Mouse (Mus musculus) gastrocnemius, adult 2 months (tissue): ENCODE data around the gene B4galt3. TPM values are rescaled to one million over a fixed set of nuclear protein-coding genes. Genes with fewer than 3 reads are reported as not detected.

Source experiments
- DNase-seq: peaks from one replicate; pipeline ENCODE4 v3.0.0; 2022
- H3K27ac ChIP-seq: fragments of 200-600 bp; 2 replicates; pipeline ENCODE4 v1.8.1; 2022; ENCODE audit warnings: mild to moderate bottlenecking
- H3K4me3 ChIP-seq: fragments of 200-600 bp; 2 replicates; pipeline ENCODE4 v1.8.1; 2022; ENCODE audit warnings: mild to moderate bottlenecking, moderate library complexity
- CTCF ChIP-seq: fragments of 200-600 bp; IDR thresholded peaks from 2 replicates; pipeline ENCODE4 v1.8.1; 2022; ENCODE audit warnings: antibody characterized with exemption, mild to moderate bottlenecking, moderate library complexity
- intact Hi-C: fragments of 180-260 bp; cut with DNase I; formaldehyde crosslinking; loops from one replicate; pipeline ENCODE4 v1.15.1; 2025
- total RNA-seq, 2 experiments: library from RNA; stranded (reverse); gene quantifications; 2 replicates each; pipeline ENCODE4 v1.2.3; 2021

The B4galt3 gene
- total RNA-seq, 2 experiments from 2014 or later, result 12.1 to 12.5 TPM

DNA sequence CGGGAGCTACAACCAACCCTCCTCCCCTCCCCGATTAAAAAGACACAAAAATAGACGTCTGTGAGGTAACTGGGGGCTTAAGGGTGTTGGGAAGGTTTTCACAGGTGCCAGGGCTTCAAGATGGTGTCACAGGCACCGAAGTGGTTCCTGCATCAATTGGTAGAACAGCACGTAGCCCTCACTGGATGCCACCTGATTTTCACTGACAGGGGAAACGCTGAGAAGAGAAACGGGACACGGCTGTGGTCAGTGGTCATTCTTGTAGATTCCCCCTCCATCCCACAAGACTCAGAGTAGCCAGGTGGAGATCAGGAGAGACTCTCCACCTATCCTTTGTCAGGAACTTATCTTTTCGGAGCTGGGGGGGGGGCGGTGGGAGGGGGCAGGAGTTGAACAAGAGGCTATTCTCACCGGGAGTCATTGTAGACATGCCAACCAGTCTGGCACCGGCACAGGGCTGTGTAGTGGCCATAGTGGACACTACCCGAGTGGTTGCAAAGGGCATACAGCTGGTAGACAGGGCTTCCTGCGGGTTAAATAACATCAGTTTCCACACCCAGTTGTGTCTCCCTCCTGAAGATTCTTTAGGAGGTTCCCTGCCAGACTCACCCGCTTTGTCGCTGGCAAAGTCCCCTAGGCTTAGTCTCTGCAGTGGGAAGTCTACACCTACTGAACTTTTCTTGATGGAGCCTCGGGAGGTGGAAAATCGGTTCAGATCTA is 12.1 kb downstream of the B4galt3 start:
- Histone ChIP-seq H3K27ac (peak overlapping the region; percentile 96), H3K4me3 (peak overlapping the region; percentile 73)
- no peak for DNase-seq
- intact Hi-C loops, result loop anchor here (10.0 kb wide), 1 partner anchor 167 kb away; the partner anchor contains the start of gene Cfap126
- no peak for TF ChIP-seq CTCF

DNA sequence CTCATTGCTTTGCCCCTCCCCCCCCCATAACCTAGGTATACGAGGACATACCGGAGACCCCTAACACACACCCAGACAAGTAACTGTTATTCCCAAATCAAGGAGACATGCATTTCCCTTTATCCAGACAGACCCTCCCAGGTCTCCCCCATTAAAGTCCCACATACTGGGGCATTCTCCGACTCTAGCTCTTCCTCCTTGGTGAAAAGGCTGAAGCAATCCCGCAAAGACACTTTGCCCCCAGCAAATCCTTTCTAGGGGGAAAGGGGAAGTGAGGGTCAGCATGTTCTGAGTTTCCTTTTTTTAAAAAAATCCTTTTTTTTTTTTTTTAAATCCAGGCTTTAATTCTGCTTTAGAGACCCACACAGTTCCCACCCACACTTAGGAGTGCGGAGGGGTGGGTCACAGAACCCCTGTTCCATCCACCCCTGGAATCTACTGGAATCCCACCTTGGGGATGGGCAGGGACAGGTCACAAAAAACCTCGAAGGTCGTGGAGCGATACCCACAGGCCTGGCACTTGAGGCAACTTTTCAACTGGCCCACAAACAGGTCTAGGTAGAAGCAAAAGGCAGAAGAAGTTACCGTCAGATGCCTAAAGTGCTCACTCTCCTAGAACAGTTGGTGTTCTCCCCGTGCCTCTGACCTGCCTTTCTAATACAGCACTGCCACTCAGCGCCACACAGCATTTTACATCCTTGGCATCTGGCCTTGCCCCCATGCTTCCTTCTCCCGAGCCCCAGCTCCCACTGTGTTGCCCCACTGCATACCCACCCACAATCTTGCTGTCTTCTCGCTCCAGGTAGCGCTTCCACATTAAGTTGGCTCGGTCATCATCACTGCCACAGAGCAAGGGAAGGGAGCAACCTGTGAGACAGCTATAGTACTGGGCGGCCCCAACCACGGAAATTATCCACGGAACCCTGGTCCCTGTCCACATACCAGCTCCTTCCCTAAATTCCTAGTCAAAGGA is 13.3 kb downstream of the B4galt3 start:
- no peak for TF ChIP-seq CTCF
- no peak overlapping the region for H3K27ac ChIP-seq
- no peak overlapping the region for H3K4me3 ChIP-seq
- intact Hi-C loops, result loop anchor here (10.0 kb wide), 1 partner anchor 169 kb away; the partner anchor contains the start of gene Cfap126
- no peak for DNase-seq

- Histone ChIP-seq H3K4me3 (peak overlapping the region; percentile 51; the same call in 1 of the 2 replicates), H3K27ac (peak overlapping the region; percentile 48; the same call in 1 of the 2 replicates)
- DNase-seq, result no peak
- no peak for TF ChIP-seq CTCF
- intact Hi-C loops, result loop anchor here (10.0 kb wide), 1 partner anchor 170 kb away; the partner anchor contains the start of gene Cfap126
Measured at GRCm38 (mm10) chr1:171284491-171284890, 14.4 kb downstream of the B4galt3 start.

DNA sequence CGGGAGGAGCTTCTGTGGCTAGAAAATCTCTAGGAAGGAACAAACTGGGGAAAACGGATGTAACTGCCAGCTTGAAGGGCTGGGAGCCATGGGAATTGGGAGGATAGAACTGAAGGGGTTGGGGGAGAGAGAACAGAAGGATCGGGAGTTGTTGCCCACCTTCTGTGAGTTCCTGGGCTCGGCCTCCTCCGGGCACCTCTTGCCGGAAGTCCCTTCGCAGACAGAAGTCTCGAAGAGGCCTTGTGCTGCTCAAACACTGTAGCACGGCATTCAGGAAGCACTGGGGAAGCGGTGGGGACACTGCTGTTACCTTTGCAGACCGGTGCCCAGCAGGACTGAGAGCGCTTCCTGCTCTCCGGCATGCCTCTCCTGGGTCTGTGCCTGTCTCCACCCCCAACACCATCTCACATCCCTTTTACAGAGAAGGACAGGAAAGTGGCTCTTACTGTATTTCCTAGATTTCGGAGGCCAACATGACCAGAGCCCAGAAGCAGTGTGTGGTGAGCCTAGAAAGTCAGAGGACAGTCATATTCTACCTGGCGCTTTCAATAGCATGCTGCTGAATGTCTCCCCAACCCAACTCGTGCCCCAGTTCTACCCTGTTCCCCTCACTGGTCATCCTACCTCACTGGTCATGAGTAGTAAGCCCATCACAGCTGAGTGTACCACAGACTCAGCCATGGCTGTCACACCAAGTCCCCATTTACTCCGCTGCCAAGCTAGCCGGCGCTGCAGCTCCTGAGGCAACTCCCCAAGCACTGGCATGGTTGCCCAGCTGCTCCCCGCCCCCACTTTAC is 15.2 kb downstream of the B4galt3 start:
- H3K4me3 ChIP-seq, result peak overlapping the region; percentile 51
- intact Hi-C loops, result loop anchor here (10.0 kb wide), 1 partner anchor 170 kb away; the partner anchor contains the start of gene Cfap126
- TF ChIP-seq CTCF, result no peak
- H3K27ac ChIP-seq, result peak overlapping the region; percentile 48
- DNase-seq, result no peak

- intact Hi-C loops, result loop anchor here (2.0 to 10.0 kb wide), 2 partner anchors 16 to 172 kb away; partner anchors contain the start of genes B4galt3 and Cfap126
- H3K27ac ChIP-seq, result no peak overlapping the region
- no peak for DNase-seq
- TF ChIP-seq CTCF, result no peak
- H3K4me3 ChIP-seq, result peak overlapping the region; percentile 92
Measured at GRCm38 (mm10) chr1:171286517-171286916, 16.4 kb downstream of the B4galt3 start.

- intact Hi-C loops, result loop anchor here (2.0 to 10.0 kb wide), 2 partner anchors 17 to 173 kb away; partner anchors contain the start of genes B4galt3 and Cfap126
- peak; percentile 97 for DNase-seq
- Histone ChIP-seq H3K4me3 (peak within 1 kb of the TSS; percentile 92), H3K27ac (peak within 1 kb of the TSS; percentile 92)
- no peak for TF ChIP-seq CTCF
Measured at GRCm38 (mm10) chr1:171287136-171288081, 17.3 kb downstream of the B4galt3 start, which contains the start of gene Usp21. Usp21 (minus strand) TSS chr1:171287991.

DNA sequence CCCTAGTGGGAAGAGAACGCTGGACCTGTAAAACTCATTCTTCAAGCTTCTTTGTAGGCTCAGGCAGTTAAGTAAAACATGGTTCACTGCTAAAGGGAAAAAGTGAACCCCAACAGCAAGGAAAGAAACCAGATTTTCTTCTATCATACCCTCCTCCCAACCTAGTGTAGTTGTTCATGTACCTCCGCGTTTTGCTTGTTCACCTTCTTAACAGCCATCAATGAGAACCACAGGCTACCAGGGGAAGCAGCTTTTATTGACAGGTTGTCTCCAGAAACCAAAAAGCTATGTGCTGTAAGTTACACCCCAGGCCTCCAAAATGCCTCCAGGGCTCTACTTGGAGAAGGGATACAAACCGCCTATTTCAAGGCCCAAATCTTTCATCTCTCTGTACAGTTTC is 18.2 kb downstream of the B4galt3 start:
- DNase-seq, result no peak
- intact Hi-C loops, result loop anchor here (10.0 kb wide), 1 partner anchor 174 kb away; the partner anchor contains the start of gene Cfap126
- Histone ChIP-seq H3K27ac (peak overlapping the region; percentile 92), H3K4me3 (peak overlapping the region; percentile 92)
- TF ChIP-seq CTCF, result no peak

DNA sequence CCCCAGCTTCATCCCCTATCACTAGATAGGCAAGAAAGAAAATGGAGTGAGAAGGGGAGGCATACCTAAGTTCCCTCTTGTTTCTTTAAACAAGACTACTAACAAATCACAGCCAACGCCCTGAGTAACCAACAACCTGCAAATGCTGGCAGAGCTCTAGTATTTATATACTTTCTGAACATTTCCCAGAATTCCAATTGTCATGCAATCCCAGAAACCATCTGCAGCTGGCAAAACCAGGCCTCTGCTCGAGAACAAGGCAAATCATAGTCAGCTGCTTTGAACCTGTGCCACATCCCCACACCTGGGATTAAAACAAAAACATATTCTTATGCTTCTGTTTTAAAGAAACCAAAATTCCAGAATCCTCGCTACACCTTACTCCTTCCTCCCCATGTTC is 23.2 kb downstream of the B4galt3 start:
- TF ChIP-seq CTCF, result no peak
- intact Hi-C loops, result no loop called here
- no peak for DNase-seq
- peak overlapping the region; percentile 100 for H3K27ac ChIP-seq
- H3K4me3 ChIP-seq, result peak overlapping the region; percentile 94

- no peak for DNase-seq
- Histone ChIP-seq H3K27ac (peak overlapping the region; percentile 100), H3K4me3 (peak overlapping the region; percentile 94)
- no peak for TF ChIP-seq CTCF
- intact Hi-C loops, result loop anchor here (2.0 kb wide), 1 partner anchor 35 kb away; the partner anchor contains the start of gene Dedd
Measured at GRCm38 (mm10) chr1:171293906-171294297, 23.8 kb downstream of the B4galt3 start.

DNA sequence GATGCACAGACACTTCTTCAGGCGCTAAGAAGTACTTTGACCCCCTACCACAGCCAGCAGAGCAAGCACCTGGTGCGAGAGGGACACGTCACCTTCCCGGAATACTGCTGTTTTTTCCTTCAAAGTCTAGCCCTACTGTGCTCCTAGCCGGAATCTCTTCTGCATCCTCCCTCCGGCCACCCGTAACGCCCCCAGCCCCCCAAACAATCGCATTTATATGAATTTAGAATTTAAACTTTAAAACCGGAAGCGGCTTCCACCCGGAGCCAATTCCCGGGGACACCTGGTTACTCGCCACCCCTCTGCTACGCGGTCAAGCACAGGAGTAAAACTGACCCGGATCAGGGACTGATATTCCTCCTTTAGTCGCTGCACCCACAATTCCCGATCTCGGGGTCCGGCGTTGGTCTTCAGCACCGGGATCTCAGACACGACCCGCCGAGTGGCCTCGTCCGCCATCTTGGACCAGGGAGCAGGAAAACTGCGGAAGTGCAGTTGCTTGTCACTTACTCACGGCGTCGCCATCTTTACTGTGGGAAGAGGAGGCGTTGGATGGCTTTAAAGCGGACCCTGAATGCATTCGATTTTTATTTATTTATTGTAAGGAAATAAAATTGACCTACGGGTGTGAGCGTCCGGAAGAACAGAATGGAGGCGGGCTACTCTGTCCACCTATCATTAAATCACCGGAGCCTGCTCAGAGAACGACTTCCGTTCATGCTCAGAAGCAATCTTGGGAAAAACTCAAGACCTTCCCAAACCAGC is 24.4 kb downstream of the B4galt3 start, which contains the start of gene Ufc1:
Gene Ufc1, minus strand, starts transcription at position 727 of the 765 bp plus-strand sequence.
- DNase-seq, result peak; percentile 87
- H3K27ac ChIP-seq, result peak within 1 kb of the TSS; percentile 100
- intact Hi-C loops, result loop anchor here (2.0 kb wide), 1 partner anchor 34 kb away; the partner anchor contains the start of gene Dedd
- TF ChIP-seq CTCF, result peak; percentile 40; the same call in 1 of the 2 replicates
- peak within 1 kb of the TSS; percentile 94 for H3K4me3 ChIP-seq
